Mouse (Mus musculus) urinary bladder, adult 2 months (tissue): ENCODE measurements around the gene Tbc1d22b. TPM values are rescaled to one million over a fixed set of nuclear protein-coding genes. Genes with fewer than 3 reads are reported as not detected.
"Not testable (repeated sequence)": the region's sequence is repeated elsewhere in the genome, so short reads cannot be mapped to it uniquely, and the experiment has no call there.

ENCODE experiments used
- DNase-seq: peaks from one replicate; pipeline ENCODE4 v3.0.0; 2022; ENCODE audit warnings: low spot score
- polyA plus RNA-seq: library from polyadenylated mRNA; depleted of rRNA; stranded (reverse); fragments of >200 nt; gene quantifications from 2 replicates; pipeline ENCODE4 v1.2.3, GENCODE M21; 2012

Gene Tbc1d22b
- polyA plus RNA-seq, 1 experiment = 13.5 TPM

DNA sequence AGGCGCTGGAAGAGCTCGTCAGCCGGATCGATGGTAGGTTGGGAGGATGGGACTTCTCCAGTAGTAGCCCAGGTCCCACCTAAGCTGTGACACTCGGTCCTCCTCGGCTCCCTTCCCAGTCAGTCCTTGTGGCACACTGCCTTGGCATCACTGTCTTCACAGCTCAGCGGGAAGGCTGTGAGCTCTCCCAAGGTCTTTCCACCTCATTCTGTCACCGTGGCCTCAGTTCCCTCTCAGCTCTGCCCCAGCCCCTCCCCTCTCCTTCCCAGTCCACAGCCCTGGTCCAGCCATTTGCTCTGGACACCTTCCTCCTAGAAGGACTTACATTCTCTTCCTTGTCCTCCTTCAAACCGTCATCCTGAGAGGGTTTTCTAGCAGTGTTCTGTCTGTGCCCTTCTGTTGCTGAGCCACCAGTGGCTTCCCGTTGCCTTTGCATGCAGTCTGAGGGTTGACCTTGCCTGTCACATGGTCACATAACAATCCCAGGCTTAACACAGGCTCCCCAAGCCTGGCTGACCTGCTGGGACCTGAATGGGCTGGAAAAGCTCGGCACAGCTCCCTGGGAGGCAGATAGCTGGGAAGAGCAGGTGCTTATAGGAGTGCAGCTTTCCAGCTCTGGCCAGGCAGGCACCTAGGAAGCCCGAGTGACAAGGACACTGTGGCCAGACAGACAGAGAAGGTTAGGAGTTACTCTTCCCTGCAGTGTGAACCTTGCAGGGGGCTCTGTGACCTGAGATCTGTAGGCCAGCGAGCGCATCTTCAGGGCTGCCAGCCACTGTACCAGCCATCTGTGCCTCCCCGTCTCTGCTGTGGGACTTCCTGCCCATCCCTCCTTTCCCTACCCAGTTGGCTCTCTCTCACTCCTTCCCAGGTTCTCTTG lies 46.5 kb downstream of the Tbc1d22b start:
- no peak for DNase-seq

DNA sequence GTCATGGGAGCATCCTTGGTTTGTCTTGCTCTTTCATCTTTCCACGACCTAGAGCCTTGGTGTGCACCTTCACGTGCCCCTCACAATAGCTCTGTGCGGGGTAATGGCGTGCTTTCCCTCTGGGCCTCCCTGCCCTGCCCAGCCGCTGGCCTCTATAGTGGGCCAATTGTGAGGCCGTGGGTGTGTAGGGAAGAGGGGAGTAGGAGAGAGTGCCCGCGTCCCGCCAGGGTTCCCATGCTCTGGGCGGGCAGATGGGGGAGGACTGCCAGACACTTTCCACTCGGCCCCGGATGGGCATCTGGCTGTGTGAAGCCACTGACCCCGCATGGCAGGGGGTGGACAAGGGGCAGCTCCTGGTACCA lies 47.2 kb downstream of the Tbc1d22b start:
- DNase-seq = no peak

DNA sequence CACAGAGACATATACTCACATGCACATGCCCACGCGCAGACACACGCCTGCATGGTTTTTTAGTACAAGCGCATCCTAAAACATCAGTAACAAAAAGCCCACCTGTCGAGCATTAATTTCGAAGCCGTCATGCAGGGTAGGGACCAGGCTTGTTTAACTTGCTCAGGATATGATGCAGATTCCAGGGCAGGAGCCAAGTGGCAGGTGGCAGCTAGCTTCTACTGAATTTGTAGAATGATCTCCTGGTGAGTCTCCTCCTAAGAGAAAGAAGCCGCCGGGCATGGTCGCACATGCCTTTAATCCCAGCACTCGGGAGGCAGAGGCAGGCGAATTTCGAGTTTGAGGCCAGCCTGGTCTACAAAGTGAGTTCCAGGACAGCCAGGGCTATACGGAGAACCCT lies 49.5 kb downstream of the Tbc1d22b start:
- no peak for DNase-seq

DNA sequence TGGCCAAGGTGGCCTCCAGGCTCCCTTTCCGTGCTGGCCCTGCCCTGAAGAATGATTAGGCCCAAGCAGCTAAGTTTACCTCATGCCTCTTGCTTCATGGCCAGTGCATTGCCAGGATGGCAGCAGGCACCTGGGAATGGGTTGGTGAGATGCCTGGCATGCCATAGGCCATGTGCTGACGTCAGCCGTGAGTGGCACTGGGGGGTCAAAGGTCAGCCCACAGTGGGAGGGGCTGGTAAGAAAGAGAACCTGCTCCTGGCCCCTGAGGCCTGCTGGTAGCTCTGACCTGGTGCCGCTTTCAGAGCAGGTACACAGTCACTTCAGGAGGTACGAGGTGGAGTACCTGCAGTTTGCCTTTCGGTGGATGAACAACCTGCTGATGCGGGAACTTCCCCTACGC lies 50.0 kb downstream of the Tbc1d22b start:
- DNase-seq = no peak

DNA sequence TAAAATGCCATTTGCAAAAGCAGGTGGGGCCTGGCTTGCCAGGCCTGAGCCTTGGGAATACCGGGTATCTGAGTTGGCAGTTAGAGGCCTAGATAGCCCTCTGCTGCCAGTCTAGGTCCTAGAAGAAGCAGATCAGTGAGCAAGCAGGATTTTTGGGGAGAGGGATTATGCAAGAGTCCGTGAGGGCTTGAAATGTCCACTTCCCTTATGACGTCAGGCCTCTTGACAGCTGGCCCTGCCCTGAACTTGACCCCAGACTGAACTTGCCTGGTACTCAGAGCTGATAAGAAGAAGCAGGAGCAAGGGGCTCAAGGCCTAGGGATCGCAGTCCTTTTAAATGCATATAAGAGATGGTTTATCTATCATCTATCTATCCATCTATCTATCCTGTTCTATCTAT lies 51.8 kb downstream of the Tbc1d22b start:
- DNase-seq = no peak

DNA sequence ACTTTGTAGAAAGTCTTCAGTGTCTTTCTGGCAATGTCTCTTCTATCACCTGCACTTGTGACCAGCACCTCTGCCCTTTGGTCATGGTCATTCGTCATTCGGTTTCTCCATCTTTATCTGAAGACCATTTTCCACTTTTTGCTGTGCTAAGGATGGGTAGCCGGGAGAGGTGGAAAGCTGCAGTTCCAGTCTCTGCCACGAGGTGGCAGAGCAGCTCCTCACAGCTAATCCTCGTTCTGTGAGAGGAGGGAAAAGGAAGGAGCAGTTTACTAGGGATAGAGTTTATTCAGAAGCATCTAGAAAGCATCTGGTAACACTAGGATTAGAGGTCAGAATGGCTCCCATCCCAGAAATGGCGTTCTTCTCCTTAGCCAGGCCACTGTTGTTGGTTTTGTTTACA lies 53.7 kb downstream of the Tbc1d22b start:
- peak; percentile 54 for DNase-seq

DNA sequence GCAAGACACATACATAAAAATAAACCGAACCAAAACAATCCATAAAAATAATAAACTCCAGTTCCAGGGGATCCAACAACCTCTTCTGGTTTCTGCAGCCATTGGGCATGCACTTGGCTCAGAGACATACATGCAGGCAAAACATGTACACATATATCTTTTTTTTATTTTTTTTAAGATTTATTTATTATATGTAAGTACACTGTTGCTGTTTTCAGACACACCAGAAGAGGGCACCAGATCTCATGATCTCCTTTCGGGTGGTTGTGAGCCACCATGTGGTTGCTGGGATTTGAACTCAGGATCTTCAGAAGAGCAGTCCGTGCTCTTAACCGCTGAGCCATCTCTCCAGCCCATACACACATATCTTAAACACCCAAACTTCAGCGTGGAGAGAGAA lies 63.9 kb downstream of the Tbc1d22b start:
- DNase-seq = not testable (repeated sequence)

DNA sequence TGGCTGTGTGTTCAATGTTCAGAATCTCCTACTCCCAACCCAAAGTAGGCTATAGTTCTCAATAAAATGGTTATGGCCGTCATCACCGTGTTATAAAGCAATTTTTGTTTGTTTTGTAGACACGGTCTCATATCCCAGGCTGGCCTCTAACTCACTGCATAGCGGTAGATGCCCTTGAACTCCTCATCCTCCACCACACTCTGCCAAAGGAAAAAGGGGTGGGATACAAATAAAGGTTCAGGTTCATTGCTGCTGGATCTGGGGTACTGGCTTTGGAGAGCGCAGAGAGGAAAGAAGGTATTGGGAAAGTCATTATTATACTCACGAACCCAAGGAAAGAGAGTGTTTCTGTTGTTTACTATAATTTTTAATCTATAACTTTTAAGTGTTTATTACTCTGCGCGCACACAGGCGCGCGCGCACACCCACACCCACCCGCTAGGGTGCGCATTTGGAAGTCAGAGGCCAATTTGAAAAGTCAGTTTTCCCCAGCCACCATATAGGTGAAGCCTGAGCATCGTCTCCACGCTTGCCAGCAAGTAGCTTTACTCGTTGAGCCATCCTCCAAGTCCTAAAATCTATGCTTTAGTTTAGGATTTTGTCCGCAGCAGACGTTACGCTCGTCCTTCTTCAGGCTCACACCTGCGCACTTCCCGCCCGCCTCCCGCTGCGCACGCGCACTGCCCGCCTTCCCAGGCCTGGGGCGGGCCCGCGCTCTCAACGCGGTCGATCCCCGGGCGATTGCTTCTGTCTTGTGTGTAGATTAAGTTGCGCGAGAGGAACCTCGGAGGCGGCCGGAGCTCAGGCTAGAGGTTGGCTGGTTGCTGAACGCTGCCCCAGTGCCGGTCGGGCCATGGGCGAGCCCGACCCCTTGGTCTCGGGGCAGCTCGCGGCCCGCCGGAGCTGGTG lies 64.8 kb downstream of the Tbc1d22b start, which contains the start of the genes Rnf8 and Gm28043:
TSS of gene Rnf8 (plus strand) at position 676 of the 909 bp plus-strand sequence.
TSS of gene Gm28043 (plus strand) at position 762 of the 909 bp plus-strand sequence.
- DNase-seq = peak; percentile 89

DNA sequence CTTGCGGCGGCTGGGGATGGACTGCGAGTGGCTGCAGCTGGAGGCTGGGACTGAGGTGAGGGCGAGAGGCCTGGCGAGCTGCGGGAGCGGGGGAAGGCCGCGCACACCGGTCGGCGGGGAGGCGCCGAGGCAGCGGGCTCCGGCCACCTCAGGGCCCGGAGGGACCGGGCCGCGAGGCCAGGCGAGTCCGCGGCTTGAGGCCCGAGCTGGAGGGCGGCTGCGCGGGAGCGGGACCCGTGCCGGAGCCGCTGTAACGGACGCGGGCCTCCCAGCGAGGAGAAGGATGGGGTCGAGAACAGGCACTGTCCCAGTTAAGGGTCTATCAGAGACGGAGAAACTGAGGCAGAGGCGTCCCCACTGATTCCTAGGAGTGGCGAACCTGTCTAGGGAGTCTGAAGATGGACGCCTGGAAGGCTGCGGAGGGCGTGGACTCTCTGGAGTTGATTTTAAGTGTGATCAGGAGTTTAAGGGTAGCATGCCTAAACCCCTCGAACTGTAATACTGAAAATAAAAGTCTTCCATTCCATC lies 65.5 kb downstream of the Tbc1d22b start:
- DNase-seq = no peak

DNA sequence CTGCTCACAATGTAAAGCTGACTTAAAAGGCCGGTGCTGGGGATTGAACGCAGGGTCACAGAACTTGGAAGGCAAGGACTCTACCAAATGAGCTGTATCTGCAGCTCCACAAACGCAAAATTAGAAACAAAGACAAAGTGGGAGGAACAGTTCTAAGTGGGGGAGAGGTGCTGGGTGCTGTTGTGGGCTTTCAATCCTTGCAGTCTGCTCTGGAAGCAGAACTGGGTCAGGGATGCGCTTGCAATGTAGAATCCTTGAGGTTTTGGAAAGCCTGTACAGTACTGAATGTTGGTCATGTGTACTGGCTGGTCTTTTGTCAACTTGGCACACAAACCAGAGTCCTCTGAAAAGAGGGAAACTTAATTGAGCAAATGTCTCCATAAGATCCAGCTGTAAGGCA lies 66.0 kb downstream of the Tbc1d22b start:
- DNase-seq = no peak

DNA sequence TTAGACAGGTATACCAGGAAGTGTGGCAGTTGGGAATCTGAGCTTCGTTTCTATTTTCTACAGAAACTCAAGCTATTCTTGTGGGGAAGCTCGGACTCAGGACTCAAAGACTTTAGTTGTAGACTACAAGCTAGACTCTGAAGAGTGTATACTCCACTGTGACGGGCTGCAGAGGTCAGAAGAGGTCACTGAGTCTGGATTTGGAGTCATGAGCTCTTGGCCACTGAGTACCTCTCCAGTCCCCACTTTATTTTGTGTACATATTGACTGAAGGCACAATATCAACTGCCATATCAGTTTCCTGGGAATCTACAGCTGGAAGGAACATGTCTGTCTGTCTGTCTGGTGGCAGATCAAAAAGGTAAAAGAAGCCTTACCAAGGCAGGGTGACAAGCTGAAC lies 69.6 kb downstream of the Tbc1d22b start:
- no peak for DNase-seq

DNA sequence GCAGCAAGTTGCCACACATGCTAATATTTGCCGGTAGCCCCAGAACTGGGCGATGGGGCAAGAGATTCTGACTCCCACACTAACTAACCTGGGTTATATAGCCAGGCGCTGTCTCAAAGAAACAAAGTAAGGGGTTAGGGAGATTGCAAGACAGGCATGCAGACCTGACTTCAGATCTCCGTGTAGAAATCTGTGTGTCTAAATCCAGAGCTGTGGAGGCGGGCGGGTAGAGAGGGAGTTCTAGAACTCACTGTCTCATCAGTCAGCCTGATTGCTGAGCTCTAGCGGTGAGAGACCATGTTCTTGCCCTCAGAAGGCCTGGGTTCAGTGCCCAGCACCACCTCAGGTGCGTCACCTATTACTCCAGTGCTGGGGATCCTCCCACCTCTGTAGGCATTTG lies 73.9 kb downstream of the Tbc1d22b start:
- DNase-seq = no peak

DNA sequence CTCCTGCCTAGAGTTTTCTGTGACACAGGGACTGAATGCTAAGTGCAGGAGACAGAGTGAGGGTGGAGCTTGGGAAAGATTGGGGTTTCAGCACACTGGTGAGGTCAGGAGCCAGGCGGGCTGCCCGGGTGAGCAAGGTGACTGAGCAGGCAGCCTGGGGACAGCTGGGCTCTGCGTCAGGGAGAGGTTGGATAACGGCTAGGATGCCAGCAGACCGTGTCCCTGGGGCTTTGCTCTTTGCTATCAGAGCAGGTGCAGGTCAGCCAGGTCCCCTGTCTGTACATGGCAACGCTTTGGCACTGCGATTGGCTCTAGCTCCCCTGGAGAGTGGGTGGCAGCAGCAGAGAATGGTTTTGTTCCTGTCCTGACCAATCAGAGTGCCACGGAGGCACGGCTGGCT lies 77.7 kb downstream of the Tbc1d22b start:
- DNase-seq = no peak

DNA sequence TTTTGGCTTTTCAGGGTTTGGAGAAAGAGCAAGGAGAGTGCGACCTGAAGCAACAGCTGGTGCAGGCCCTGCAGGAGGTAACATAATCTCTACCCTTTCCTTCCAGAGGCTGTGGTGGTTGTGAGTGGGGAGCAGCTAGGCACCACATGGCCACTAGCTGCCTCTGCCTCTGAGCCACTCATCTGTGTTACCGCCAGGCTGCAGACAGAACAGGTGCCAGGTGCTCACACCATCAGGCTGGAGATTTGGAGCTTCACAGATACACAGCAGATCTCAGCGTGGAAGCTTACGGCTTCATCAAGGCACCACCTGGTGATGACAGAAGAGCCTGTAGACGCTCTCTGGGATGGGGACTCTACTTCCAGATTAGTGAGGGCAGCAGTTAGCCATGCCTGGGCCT lies 79.4 kb downstream of the Tbc1d22b start:
- no peak for DNase-seq

DNA sequence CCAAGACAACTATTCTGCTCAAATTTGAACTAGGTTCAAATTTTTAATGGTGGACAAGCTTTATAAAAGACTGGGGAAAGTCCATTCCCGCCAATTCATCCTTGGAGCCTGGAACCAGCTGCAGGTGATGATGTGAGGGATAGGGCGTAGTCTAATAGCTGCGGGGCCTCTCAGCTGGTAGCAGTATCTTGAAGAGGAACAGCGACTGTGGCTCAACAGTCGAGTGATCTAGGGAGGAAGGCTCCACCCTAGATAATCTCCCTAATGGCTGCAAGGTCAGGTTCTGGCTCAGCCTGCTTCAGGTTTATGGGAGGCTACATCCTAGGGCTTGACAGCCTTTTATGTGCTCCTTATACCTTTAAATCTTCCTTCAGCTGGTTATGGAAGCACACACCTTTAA lies 80.0 kb downstream of the Tbc1d22b start:
- DNase-seq = no peak

DNA sequence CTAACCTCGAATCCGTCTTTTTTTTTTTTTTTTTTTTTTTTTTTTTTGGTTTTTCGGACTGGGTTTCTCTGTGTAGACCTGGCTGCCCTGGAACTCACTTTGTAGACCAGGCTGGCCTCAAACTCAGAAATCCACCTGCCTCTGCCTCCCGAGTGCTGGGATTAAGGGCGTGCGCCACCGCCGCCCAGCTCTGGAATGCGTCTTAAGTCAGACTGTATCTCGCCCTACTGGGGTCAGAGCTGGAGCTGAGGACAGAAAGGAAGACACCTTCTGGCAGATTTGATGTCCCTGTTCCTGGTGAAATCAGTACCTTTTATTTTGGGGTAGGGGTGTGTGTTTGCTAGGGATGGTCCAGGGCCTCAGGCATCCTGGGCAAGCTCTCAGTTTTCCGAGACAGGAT lies 82.7 kb downstream of the Tbc1d22b start:
- no peak for DNase-seq

DNA sequence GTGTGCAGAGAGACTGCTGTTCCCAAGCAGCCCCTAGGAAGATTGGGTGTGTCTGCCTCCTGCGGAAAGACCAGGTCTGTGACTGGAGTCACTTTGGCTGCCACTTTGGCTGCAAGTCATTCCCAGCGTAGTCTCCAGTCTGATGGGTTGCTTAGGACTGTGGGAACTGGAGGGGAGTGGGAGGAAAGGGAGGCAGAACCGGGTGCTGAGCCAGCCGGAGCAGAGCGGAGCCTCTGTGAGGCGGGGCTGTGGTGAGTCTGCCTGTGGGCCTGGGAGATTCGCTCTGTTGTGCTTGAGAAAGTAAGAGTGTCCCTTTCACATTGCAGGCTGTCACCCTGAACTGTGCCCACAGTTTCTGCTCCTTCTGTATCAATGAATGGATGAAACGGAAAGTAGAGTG lies 85.9 kb downstream of the Tbc1d22b start:
- DNase-seq = no peak

DNA sequence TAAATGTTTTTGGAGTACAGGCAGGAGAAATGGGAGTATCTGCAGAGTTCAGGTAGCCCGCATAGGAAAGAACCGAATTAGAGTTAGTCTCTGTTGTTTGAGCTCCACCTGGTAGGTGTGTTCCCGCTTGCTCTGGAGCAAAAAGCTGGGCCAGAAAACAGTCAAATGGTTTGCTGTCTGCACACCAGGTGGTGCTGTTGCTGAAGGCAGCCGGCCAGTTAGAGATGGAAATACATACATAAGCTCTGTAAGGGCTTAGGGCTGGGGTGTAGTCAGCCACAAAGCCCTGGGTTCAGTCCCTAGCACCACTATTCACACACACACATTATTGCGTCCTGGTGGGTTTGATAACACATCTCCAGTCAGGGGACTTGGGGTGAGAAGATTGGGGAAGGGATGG lies 86.5 kb downstream of the Tbc1d22b start:
- no peak for DNase-seq

DNA sequence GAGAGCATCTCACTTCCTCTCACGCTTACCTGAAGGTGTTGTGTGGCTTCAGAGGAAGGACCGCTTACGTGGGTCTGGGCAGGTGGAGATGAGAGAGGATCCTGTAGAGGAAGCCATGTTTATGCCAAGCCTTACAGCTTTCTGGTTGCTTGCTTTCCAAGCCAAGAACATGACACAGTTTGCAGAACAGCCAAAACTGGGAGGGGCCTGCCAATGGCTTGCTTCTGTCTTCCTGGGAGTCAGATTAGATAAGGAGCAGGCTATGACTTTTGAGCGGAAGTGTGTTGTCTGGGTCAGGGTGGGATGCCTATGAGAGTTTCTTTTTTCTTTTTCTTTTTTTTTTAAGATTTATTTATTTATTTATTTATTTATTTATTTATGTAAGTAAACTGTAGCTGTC lies 87.8 kb downstream of the Tbc1d22b start:
- no peak for DNase-seq

DNA sequence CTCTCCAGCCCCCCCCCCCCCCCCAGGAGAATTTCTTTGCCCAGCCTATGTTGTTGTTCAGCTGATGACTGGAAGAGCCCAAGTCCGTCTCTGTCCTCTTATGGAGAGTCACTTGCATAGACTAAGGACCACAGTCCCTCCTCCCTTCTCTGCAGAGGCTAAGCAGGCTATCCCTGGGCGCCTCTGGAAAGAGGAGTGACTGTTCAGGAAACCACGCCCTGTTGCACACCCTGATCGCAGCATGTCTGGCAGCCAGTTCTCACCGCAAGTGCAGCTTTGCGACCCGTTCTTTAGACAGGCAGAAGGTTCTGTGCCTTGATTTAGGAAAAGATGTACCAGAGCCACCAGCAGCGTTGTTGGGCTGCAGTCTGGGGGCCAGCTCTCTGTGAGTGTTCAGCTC lies 88.3 kb downstream of the Tbc1d22b start:
- DNase-seq = no peak

DNA sequence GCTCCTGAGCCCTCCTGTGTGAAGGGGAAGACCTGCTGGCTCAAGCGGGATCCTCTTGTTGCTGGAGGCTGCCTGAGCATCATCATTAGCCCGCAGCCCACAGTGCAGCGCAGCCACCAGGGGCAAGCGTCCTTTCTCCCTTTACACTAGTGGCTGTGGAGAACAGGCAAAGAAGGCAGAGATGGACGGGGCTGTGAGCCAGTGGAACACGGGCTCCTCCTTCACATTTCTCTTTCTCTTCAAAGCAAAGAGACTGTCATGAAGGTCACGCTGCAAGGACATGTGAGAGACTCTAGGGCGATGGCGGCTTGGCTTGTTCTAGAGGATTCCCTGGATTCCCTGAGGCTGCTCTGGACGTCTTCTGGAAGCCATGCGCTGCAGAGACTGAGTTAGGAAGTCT lies 91.4 kb downstream of the Tbc1d22b start:
- no peak for DNase-seq

DNA sequence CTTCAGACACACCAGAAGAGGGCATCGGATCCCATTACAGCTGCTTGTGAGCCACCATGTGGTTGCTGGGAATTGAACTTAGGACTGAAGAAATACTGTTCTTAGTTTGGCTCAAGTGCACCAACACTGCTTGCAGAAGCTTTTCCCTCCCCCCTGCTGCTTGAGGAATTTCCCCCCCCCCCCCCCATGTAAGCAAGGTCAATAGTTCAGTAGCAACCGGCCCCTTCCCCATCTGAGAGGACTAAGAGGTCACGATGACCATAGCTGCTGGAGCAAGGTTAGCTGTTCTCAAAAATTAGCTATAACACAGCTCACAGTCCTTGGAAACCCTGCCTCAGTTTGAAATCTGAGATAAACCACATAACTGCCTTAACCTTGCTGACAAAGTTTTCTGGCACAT lies 92.6 kb downstream of the Tbc1d22b start:
- no peak for DNase-seq
